Mouse (Mus musculus) thymus, postnatal 4 days (tissue): ENCODE data around the gene Gm37240.
A peak's percentile ranks its signal among the peaks of the same experiment; 100 is the strongest.

ENCODE experiments used
- DNase-seq: peaks from one replicate; pipeline ENCODE4 v3.0.0; 2021

Gm37240 gene

DNA sequence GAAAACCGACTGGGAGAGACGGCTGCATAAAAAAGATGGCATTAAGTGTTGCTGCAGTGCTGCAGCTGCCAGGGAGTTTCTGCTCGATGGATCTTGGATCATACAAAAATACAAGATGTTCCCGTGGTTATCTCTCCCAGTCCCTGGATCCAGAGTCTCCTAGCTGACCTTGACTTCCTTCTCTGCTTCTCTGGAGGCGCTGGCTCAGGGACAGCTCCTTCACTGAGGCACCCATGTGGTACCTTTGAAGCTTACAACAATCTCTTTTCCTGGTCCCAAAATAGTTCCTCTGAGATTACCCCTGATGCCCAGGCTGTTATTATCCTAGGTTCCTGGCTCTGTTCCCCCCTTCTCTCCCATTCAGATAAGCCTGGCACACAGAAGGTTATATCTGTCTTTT lies 672.4 kb downstream of the Gm37240 start:
- no peak for DNase-seq

DNA sequence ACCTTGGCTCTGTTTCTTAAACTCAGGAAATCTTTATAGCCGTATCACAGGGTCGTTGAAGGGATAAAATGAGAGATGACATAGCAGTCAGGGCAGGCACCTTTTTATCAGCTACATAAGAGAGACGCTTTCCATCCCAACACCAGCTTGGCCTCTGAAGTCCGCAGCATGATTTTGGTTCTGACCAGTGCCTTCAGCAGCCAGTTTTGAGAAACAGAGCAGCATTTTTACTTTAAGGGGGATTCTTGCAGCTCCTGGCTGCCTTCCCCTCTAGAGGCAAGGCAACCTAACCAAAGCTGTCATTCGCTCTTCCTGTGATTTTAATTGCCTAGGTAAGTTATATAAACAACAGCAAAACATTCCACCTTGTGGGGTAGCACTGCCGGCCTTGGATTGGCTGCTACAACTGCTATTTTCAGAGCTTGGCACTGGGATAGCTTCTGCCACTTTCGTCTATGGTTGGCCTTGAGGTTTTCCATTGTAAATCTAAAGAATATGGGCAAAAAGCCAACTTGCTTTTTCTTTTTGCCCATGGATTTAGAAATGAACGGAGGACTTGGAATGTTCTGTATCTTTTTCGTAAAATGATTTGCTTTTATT lies 674.5 kb downstream of the Gm37240 start:
- no peak for DNase-seq

DNA sequence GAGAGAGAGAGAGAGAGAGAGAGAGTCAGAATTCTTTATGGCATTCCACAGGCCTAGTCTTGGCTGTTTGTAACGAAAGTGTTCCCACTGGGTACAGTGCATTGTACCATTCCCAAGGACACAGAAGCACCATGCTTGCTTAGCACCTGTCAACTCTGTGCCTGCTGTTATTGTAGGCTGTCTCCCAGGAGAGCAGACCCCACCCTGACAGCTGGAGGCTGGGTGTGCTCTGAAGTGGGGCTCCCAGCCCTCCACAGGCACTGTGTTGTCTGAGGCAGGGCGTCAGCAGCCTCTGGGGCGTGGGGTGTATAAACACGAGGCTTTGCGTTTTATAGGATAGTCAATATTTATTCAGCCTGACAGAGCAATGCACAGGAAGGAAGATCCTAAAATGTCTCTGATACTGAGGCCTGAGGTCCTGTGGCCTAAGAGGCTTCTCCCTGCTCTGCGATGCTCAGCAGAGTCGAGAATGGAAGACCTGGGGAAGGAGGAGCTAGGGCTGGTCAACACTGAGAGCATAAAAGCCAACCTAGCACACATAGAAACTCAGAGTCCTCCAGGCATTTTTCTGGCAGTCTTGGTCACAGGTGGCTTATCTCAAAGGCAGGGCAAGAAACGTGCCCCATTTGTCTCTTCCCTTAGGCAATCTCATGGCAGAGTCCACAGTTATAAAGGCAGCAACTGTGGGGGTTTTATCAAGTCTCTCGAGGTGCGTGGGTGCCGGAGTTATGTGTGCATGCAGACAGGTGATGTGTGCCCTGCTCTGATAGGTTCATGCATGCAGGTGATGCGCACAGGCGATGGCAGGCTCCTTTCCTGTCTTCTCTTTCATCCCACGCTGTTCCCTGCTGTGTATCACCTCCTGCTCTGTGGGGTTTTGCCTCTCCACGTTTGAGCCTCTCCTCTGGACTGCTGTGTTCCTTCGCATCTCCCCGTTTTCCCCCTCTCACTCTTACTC lies 677.2 kb downstream of the Gm37240 start:
- no peak for DNase-seq

DNA sequence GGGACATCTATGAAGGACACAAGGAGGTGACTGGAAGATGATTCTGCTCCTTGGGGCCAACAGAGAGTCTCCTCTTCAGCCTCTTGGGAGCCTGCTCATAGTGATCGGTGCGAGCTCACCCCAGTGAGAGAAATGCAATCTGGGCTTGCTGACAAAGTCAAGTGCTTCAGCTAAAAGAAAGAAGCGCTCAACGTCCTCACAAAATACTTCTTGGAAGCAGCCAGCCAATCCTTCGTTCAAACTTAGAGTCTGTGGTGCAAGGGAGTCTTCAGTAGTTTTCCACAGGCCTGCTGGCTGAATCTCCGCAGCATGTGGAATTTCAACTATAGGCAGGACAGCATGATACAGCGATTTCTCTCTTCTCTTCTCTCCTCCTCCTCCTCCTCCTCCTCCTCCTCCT lies 680.8 kb downstream of the Gm37240 start:
- DNase-seq, result no peak

DNA sequence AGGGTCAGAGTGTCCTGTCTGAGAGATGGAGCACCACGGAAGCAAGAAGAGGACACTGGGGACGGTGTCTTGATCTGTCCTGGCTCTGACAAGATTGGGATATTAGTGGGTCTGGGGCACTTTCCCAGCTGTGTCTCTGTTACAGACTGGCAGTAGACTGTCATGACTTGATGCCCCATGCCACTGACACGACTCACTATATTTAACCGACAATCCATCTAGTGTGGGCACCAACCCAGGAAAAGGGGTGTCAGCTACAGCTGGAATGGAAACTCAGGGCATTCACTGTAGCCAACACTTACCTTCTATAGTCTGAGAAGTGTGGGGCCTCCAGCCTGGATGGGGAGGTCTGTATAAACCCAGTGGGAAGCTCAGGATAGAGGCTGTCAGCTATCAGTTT lies 681.4 kb downstream of the Gm37240 start:
- DNase-seq, result no peak

GRCm38 (mm10) chr3:85203659-85204058 lies 683.7 kb downstream of the Gm37240 start:
- DNase-seq, result no peak

GRCm38 (mm10) chr3:85202726-85203125 lies 684.6 kb downstream of the Gm37240 start:
- DNase-seq, result no peak

GRCm38 (mm10) chr3:85201785-85202184 lies 685.5 kb downstream of the Gm37240 start:
- DNase-seq, result no peak

DNA sequence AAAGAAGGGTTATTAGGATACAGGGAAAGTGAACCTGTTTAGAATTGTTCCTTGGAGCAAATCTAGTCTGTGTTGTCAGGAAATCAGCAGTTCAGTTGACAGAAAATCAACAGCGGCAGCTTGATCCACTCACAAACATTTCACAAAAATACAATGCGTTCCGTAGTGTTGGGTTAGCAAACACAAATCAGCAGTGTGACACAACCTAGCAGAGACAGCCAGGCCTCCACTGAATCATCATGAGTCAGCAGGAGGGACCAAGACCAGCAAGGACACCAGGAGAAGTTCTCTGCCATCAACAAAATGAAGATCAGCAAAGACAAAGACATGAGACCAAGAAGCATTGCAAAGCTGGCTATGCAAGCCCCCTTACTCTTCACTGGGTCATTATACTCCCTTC lies 688.8 kb downstream of the Gm37240 start:
- no peak for DNase-seq

DNA sequence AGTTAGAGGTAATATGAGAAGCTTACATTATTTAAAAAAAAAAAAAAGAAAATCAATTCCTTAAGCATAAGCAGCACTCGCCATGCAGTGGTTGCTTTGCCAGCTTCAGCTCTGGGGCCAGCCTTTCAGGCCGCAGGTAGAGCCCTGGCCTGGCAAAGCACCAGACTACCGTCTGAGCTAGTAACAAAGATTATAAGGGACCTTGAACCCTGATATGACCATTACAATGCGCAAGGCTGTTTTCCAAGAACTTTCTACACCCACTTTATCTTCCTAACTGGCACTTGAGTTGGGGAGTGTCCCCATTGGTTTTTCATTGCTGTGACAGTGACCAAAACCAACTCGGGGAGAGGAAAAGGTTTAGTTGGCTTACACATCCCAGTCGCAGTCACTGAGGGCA lies 690.2 kb downstream of the Gm37240 start:
- no peak for DNase-seq

DNA sequence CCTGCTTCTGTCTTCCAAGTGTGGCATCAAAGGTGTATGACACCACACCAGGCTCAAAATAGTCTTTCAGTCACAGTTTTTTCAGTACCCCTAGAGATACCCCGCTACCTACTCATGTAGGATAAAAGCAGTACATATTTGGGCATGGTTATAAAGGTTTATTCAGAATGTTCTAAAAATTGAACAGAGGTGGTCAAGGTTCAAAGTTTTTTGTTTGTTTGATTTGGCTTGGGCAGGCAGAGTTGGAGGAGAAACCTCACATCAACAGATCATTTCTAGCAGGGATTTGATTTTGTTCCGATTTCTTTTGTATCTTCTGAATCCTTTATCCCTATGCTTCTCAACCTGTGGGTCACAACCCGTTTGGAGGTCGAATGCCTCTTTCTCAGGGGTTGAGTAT lies 690.7 kb downstream of the Gm37240 start:
- no peak for DNase-seq

GRCm38 (mm10) chr3:85195068-85195481 lies 692.2 kb downstream of the Gm37240 start:
- peak; percentile 62 for DNase-seq

- no peak for DNase-seq
Observed at GRCm38 (mm10) chr3:85189791-85190190, 697.5 kb downstream of the Gm37240 start.

GRCm38 (mm10) chr3:85188364-85188763 lies 699.0 kb downstream of the Gm37240 start:
- no peak for DNase-seq

DNA sequence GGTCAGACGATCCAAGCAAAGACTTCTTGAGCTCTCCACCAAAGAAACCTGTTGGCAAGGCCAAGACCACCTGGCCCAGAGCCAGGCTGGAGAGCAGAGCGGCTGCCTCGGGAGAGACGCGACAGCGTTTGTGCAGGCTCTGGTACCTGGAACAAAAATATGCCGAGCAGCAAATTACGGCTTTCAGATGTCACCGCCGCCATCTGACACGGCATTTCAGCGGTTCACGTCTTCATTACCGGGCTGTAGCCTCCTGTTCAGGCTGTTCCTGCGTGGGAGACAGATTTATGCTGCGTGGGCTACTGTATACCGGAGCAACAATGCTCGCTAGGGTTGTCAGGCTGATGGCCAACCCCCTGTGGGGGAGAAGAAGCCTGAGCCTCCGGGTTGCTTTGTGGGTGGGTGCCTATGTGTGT lies 700.6 kb downstream of the Gm37240 start:
- no peak for DNase-seq

DNA sequence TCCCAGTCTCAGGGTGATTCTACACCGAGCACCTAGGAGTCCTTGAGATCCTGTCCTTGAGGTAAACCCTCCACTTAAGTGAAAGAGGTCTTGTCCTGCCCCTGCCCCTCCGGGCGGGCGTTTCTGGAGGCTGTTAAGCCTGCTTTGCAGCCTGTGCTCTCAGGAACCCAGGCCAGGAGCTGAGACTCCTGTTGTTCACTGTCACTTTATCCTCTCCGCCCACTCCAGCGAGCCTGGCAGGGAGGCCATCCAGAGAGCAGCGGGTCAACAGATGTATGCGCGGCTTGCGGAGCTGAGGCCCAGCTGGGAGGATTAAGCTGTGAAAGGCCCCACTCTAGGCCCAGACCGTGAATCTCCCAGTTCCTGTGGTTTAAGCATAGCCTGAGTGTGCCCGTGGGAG lies 701.5 kb downstream of the Gm37240 start:
- no peak for DNase-seq

DNA sequence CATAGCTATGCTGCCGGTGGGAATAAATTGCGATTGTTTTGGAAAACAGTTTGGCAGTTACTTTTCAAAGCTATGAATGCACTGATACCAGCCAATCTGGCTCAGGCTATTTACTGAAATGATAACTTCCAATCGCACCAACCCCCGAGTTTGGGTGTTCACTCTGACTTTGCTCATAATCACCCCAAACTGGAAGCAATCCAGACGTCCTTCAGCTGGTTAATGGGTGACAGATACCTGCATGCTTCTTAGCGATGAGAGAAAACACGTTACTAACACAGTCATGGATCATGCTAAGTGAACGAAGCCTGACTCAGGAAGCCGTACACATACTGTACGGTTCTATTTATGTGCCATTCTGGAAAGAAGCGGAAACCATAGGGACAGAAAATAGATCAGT lies 702.4 kb downstream of the Gm37240 start:
- no peak for DNase-seq

GRCm38 (mm10) chr3:85184151-85184550 lies 703.2 kb downstream of the Gm37240 start:
- DNase-seq, result no peak

DNA sequence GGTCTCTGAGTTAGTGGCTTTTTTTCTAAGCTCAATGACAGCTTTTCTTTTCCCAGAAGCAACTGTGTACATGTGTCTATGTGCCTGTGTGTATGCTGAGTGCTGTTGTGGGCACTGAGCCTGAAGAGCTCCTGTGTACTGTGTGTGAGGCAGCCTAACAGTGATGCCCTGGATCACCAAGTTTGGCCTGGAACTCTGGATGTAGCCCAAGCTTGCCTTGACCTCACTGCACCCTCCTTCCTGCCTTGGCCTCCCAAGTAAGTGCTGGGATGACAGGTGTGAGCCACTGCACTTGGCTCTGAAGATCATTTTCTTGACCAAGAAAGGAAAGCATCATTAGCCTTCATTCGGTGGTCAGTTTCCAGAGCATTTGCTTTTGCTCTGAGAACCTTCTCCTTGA lies 710.6 kb downstream of the Gm37240 start:
- no peak for DNase-seq

DNA sequence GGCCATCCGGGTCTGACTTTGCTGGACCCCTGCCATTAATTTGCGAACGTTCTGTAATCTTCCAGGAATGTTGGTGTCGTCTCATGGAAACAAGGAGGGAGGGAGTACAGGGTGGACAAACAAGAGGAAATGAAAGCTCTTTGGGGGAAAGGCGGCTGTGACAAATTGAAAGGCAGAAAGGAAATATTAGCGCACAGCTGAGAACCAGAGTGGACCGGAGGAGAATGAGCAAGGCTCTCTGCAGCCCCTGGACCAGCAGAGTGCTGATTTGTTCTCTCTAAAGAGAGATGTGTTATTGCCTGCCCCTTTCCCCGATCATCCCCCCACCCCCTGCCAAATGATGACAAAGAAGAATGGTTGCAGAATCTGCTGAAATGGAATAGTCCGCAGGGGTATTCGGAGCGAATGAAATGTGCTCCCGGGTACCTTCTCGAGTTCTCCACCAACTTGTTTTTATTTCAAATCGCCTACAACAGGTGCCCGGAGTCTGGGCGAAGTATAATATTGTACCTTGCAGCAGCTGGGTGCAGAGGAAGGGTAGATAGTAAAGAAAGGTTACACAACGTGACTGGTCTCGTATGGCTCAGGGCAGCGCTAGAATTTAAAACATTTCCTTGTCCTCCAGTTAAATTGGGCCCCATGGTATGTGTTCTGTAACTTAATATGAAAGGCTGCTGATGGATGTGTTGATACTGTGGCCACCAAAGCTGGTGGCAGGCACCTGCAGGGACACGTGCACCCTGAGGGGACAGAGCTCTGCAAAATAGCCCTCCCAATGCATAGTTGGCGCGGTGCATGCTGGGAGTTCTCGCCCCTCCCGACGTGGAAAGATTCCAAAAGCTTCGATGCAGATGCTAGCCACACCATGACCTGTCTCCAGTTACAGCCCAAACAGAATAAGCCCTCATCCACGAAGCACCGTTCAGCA lies 712.5 kb downstream of the Gm37240 start:
- DNase-seq, result no peak

DNA sequence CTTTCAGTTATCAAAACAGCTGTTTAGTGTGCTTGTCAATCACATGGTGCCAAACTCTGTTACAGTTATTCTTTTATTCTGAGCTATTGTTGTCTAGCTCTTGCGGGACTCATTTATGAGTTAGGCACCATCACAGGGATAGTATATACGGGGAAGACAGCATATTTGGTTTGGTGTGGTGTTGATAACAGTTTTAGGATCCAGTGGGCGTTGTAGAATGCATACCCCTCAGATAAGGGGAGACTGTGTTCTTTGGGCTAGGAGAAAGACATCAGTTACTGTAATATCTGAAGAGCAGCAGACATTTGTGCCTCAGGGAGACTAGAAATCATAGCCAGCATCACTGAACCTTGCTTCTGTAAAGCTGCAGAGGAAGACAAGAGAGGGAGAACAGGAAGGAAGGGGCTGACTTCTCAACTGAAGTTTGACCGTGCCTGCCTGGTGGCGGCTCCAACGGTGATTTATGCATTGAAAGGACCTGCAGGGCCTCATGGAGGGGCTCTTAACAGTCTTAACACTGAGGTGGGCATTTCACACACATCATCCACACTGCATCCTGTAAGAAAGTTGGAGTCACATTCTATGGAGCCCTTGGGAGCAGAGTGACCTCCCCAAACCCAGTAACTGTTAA lies 713.8 kb downstream of the Gm37240 start:
- no peak for DNase-seq

GRCm38 (mm10) chr3:85172532-85172931 lies 714.8 kb downstream of the Gm37240 start:
- no peak for DNase-seq

DNA sequence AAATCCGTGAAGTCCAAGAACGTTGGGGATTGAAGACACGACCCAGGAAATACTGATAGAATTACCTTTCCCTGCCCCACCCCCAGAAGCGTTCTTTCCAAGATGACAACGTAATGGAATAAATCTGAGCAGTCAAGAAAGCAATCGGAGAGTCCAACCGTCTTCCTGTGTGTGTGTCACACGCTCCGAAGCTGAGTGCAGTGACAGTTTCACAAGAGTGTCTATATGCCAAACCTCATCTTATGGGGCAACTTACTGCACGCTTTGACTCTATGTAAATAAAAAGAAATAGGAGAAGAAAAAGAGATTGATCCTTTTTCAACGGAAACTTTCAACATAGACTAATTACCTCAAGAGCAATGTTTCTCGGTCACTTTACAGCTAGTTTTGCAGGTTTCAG lies 715.2 kb downstream of the Gm37240 start:
- no peak for DNase-seq
